Mouse (Mus musculus) spleen, embryonic (tissue): Measurements from ENCODE around the gene Extl1.

ENCODE experiments used
- CTCF ChIA-PET: fragments of 350-600 bp; sonication (Branson Sonifier 250); formaldehyde crosslinking; loops from one replicate; lab custom pipeline; 2022; lab: Charles Lee

Extl1 gene

GRCm38 (mm10) chr4:134392595-134392994 is 8.9 kb upstream of the Extl1 start:
- CTCF ChIA-PET = interaction anchor here (0.6 kb wide), 1 partner anchor 143 kb away, joined by 5 read pairs; no protein-coding TSS in a partner anchor

GRCm38 (mm10) chr4:134391636-134392035 is 8.0 kb upstream of the Extl1 start:
- CTCF ChIA-PET = no interaction called here

- CTCF ChIA-PET = no interaction called here
These were observed 4.7 kb upstream of the Extl1 start for GRCm38 (mm10) chr4:134388397-134388796.

DNA sequence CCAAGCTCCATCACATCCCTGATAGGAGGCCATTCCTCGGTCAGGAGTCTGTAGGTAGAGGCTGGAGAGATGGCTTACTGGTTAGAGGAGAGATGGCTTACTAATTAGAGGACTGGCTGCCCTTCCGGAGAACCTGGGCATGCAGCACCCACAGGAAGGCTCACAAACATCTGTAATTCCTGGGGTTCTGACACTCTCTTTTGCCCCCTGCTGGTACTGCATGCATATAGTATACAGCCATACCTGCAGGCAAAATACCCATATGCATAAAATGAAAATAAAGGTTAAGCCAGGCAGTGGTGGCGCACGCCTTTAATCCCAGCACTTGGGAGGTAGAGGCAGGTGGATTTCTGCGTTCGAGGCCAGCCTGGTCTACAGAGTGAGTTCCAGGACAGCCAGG is 3.6 kb upstream of the Extl1 start:
- CTCF ChIA-PET = interaction anchor here (0.6 kb wide), 1 partner anchor 40 kb away, joined by 20 read pairs; no protein-coding TSS in a partner anchor

DNA sequence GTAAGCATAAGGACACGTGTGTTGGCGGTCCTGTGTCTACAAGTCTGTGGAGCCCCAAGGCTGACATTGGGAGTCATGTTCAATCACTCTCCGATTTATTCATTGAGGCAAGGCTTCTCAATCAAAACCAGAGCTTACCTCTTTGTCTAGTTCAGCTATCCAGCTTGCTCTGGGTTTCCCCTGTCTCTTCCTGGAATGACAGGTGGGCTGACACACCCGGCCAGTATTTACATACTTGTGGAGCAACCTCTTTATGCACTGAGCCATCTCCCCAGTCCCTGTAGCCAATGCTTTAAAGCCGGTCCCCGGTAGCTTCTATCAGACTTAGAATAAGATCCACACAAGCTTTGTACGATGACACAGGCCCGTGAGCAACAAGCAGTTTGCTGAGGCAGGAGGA is 4.1 kb downstream of the Extl1 start:
- CTCF ChIA-PET = interaction anchor here (0.7 kb wide), 1 partner anchor 18 kb away, joined by 3 read pairs; no protein-coding TSS in a partner anchor

DNA sequence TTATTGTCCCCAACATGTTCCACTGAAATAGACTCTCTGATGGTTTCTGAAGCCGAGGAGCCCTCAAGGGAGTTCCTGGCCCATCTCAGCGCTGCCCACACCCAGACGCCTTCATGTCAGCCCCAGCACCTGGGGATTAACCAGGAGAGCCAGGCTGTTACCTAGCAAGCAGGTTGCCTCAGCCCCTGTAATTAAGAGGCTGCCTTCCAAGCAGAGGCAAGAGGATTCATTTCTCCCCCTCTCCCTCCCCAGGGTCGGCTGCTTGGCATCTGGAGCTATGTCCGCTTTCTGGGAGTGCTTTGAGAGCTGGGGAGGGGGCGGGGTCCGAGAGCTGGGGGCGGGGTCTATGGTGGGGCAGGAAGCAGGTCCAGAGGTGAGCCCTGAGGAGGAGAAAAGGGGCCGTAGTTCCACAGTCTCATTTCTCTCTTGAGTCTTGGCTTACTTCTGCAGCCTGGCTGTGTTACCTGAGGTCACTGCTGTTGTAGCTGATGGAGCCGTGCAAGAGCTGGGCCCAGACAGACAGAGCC is 5.5 kb downstream of the Extl1 start:
- CTCF ChIA-PET = interaction anchor here (0.7 kb wide), 1 partner anchor 720 kb away, joined by 4 read pairs; no protein-coding TSS in a partner anchor

GRCm38 (mm10) chr4:134374306-134374705 is 9.3 kb downstream of the Extl1 start:
- CTCF ChIA-PET = interaction anchor here (0.6 kb wide), 1 partner anchor 30 kb away, joined by 7 read pairs; no protein-coding TSS in a partner anchor

DNA sequence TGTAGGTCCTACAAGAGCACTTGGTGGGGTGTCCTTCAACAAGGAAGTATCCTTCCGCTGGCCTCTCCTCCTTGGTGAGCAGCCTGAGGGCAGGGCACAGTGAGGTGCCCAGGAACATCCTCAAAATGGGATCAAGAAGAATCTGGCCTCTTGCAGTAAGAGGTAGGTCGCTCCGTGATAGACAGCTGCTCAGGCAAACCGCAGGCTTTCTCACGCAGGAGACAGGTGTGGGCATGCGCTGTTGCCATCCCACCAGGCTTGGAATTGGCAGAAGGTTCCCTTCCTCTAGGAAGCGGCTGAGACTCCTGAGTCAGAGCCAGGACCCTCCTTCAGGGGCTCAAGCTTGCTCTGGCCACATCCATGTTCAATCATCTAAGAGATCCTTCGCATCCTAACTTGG is 10.4 kb downstream of the Extl1 start:
- CTCF ChIA-PET = interaction anchor here (1.3 kb wide), 1 partner anchor 10 kb away, joined by 4 read pairs; no protein-coding TSS in a partner anchor

- CTCF ChIA-PET = interaction anchor here (1.3 kb wide), 1 partner anchor 9 kb away, joined by 4 read pairs; no protein-coding TSS in a partner anchor
These were observed 11.3 kb downstream of the Extl1 start for GRCm38 (mm10) chr4:134372294-134372747.

DNA sequence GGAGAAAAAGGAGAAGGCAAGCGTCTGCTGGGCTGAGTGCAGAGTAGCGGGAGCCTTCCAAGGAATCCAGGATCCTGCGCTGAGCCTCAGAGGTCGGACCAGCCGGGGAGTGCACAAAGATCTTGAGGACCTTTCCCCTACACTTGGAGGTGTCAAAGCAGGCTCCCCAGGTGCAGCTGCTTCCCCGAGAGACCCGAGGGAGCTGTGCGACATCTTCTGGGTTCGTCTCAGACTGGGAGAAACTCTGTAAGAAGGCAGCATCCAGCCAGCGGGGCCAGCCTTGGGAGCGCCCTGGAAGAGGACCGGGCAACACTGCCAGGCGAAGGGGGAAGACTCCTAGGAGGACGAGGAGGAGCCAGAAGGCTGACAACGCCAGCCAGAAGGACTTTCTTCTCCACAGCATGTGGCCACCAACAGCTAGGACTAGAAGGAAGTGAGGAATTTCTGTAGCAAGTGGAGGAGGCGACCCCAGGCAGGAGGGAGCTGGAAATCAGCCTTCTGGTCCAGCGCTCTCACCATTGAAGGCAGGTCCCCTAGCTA is 12.3 kb downstream of the Extl1 start:
- CTCF ChIA-PET = interaction anchor here (0.8 kb wide), 1 partner anchor 15 kb away, joined by 9 read pairs; no protein-coding TSS in a partner anchor

DNA sequence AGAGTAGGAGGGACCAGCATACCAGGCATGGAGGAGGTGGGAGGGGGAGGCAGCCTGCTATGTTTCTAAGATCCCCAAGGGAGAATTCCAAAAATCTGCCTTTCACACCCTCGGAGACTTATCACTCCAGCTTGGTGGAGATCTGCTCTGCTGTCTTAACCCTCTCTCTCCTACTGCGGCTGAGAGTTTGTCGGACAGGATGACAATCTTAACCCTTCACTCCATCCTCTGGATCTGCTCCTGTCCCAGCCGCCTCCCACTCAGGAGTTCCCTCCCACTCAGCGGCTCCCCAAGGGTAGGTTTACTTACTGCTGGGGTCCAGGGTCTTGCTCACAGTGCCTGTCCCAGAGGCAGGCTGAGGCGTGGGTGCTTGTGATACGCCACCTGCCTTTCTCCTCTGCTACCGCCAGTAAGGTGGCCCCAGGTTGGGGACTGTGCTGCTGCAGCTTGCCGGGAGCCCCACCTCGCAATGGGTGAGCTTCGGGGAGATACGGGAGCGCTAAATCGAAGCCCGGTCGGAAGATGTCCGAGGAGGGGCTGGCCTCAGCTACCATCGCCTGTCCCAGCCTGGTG is 12.9 kb downstream of the Extl1 start:
- CTCF ChIA-PET = no interaction called here

DNA sequence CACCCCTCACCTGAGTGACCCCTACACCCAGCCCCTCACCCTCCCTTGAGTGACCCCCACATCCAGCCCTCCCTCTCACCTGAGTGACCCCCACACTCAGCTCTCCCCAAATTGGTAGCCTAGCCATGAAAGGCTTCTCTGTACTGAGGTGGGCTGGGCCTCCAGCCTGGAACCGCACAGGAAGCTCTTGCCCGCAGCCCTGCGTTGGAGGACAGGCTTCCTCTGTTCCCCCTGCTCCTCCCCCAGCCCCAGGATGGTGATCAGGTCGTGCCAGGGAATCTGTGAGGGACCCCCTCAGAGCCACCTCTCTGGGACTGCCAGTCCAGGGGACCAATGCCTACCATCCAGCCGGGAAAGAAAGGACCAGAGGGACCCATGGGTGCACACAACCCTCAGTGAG is 18.4 kb downstream of the Extl1 start:
- CTCF ChIA-PET = interaction anchor here (0.6 kb wide), 1 partner anchor 366 kb away, joined by 3 read pairs; no protein-coding TSS in a partner anchor

GRCm38 (mm10) chr4:134362586-134362985 is 21.1 kb downstream of the Extl1 start:
- CTCF ChIA-PET = interaction anchor here (1.1 kb wide), 1 partner anchor 20 kb away, joined by 3 read pairs; no protein-coding TSS in a partner anchor

- CTCF ChIA-PET = interaction anchor here (0.5 kb wide), 1 partner anchor 18 kb away, joined by 3 read pairs; no protein-coding TSS in a partner anchor
These were observed 21.5 kb downstream of the Extl1 start for GRCm38 (mm10) chr4:134362124-134362523.

DNA sequence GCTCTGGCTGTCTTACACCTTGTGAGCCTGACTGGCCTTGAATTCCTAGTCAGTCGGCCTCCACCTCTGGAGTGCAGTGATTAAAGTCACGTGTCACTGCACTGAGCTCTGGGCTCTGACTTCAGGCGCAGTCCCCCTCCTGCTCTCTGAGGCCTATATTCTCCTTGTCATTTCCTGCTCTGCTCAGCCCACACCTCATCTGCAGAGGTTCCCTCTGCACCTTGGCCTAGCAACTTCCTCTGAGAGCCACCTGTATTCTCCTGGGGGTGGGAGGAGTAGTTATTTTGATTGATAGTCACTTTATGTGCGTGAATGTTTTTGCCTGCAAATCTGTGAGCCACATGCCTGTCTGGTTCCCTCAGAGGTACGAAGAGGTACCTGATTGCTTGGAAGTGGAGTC is 22.4 kb downstream of the Extl1 start:
- CTCF ChIA-PET = no interaction called here

- CTCF ChIA-PET = interaction anchor here (0.6 kb wide), 1 partner anchor 52 kb away, joined by 3 read pairs; no protein-coding TSS in a partner anchor
These were observed 24.0 kb downstream of the Extl1 start for GRCm38 (mm10) chr4:134359649-134360048.

GRCm38 (mm10) chr4:134357461-134357771 is 26.2 kb downstream of the Extl1 start:
- CTCF ChIA-PET = no interaction called here

- CTCF ChIA-PET = interaction anchor here (0.8 kb wide), 1 partner anchor 15 kb away, joined by 9 read pairs; no protein-coding TSS in a partner anchor
These were observed 26.8 kb downstream of the Extl1 start for GRCm38 (mm10) chr4:134356591-134357460.

DNA sequence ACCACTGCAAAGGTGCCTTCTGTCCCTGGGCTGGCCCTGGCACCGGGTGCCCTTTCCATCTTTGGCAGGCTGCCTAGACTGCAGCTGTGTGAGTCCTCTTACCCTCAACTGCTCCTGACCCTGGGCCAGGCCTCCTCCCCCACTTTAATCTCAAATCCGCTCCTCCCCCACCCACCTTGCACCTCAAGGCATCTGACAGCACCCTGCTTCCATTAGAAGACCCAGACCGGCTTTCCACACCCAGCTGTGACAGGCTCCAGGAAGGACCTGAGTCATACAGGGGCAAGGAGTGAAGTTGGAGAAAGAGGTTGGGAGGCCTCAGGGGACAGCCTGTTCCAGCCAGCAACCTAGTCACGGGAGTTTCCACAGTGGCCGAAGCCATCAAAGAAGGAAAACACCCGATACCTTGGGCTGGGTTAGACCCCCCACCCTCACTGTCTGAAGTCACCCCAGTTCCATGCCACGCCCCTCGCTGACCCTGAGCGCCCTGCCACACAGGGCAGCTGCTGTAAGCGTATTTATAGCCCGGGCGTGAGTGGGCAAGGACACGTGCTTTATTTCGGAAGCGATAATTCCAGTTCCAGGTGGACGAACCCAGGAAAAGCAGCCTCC is 27.7 kb downstream of the Extl1 start:
- CTCF ChIA-PET = no interaction called here

DNA sequence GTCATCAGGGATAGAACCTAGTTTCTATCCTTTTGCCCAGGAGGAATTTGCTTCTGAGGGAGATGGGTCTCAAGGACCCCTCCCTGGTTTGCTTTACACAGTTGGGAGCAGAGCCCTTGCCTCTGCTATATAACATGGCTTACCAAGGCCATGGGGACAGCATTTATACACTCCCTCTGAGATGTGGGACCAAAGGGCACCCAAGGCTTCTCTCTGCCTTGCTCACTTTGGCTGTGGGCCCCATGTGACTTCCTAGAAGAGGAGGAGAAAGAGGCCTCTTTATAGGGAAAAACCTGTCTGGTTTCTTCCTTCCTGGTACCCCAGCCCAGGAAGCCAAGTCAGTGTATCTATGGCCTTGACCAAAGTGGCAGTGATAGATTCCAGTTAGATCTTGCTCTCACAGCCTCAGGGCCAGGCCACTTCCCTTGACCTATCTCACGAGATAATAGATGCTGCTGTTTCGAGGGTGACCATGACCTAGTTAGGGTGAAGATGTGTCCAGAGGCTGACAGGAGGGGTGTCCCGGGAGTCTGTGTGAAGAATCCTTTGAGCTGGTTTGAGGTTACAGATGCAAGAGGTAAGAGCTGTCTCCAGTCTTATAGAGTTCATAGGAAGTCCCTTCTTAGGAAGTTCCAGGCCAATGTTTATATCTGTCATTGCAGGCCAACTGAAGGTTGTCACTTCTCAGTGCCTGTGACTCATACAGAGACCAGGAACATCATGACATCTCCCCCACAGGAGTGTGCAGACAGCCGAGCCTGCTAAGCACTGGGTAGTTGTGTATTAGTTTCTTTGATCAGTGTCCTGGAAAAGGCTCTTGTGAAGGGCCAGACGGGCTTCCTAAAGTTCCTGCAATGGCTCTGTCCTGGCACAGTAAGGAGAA is 29.9 kb downstream of the Extl1 start:
- CTCF ChIA-PET = no interaction called here
